Mouse (Mus musculus): ENCODE measurements around the gene Car11. TPM values are rescaled to one million over a fixed set of nuclear protein-coding genes. Genes with fewer than 3 reads are reported as not detected.
"Not testable (repeated sequence)": the region's sequence is repeated elsewhere in the genome, so short reads cannot be mapped to it uniquely, and the experiment has no call there.

The Car11 gene
- polyA plus RNA-seq (2015; fragmentation: Nextera tagmentation; extraction: Ambion mirVana) = 14.9 and 19.8 TPM in 2 replicates

GRCm38 (mm10) chr7:45699523-45700141 lies at the start of gene Car11:
TSS of gene Car11 (plus strand) at chr7:45699843.
- peak within 1 kb of the TSS; percentile 83 for H3K4me2 ChIP-seq
- no peaks in the 10 kb centered on the region for H3K36me3 ChIP-seq (ENCODE audit: poor library complexity, severe bottlenecking)
- no peak for ATAC-seq
- H3K9me3 ChIP-seq (replicated peaks) = no peaks in the 10 kb centered on the region
- peak within 1 kb of the TSS; percentile 47 for H3K4me3 ChIP-seq
- peaks cover 39% of the 10 kb centered on the region for H3K4me1 ChIP-seq
- WGBS = 1% methylated on average over 36 of the region's 36 CpGs
- H3K27me3 ChIP-seq = peaks cover 27% of the 10 kb centered on the region
- H3K27ac ChIP-seq = peak within 1 kb of the TSS; percentile 51
- peak within 1 kb of the TSS; percentile 71 for H3K9ac ChIP-seq

GRCm38 (mm10) chr7:45650484-45650883 lies 49.2 kb upstream of the Car11 start:
- not testable (repeated sequence) for H3K27ac ChIP-seq; H3K4me2 ChIP-seq; ATAC-seq; H3K9me3 ChIP-seq (replicated peaks); H3K36me3 ChIP-seq (ENCODE audit: poor library complexity, severe bottlenecking); H3K9ac ChIP-seq; H3K27me3 ChIP-seq; H3K4me3 ChIP-seq; H3K4me1 ChIP-seq
- WGBS = 95% methylated on average over 20 of the region's 20 CpGs

GRCm38 (mm10) chr7:45654424-45655047 lies 45.1 kb upstream of the Car11 start:
- no peak overlapping the region for H3K4me3 ChIP-seq
- H3K27me3 ChIP-seq = no peaks in the 10 kb centered on the region
- H3K4me2 ChIP-seq = peak overlapping the region; percentile 40
- 30% methylated on average over 17 of the region's 17 CpGs for WGBS
- H3K9ac ChIP-seq = no peak overlapping the region
- no peaks in the 10 kb centered on the region for H3K36me3 ChIP-seq (ENCODE audit: poor library complexity, severe bottlenecking)
- peak; percentile 43; the same call in 1 of the 2 replicates for ATAC-seq
- H3K9me3 ChIP-seq (replicated peaks) = no peaks in the 10 kb centered on the region
- peaks cover 5% of the 10 kb centered on the region; the same call in 1 of the 2 replicates for H3K4me1 ChIP-seq
- no peak overlapping the region for H3K27ac ChIP-seq

GRCm38 (mm10) chr7:45660746-45661478 lies 38.7 kb upstream of the Car11 start:
- Histone ChIP-seq H3K9ac (no peak overlapping the region), H3K4me3 (no peak overlapping the region), H3K4me2 (no peak overlapping the region), H3K36me3 (ENCODE audit: poor library complexity, severe bottlenecking) (no peaks in the 10 kb centered on the region), H3K4me1 (no peaks in the 10 kb centered on the region), H3K9me3 (replicated peaks) (no peaks in the 10 kb centered on the region), H3K27me3 (no peaks in the 10 kb centered on the region), H3K27ac (no peak overlapping the region)
- WGBS = 83% methylated on average over 11 of the region's 11 CpGs
- ATAC-seq = no peak

- H3K4me1 ChIP-seq; ATAC-seq; H3K27ac ChIP-seq; H3K9me3 ChIP-seq (replicated peaks); H3K36me3 ChIP-seq (ENCODE audit: poor library complexity, severe bottlenecking); H3K9ac ChIP-seq; H3K4me3 ChIP-seq; H3K27me3 ChIP-seq; H3K4me2 ChIP-seq: not testable (repeated sequence)
- WGBS = 90% methylated on average over 6 of the region's 6 CpGs
Measured at GRCm38 (mm10) chr7:45661702-45662101, 37.9 kb upstream of the Car11 start.

- 67% methylated on average over 13 of the region's 13 CpGs for WGBS
- Histone ChIP-seq H3K4me2 (no peak overlapping the region), H3K9me3 (replicated peaks) (no peaks in the 10 kb centered on the region; the same call in 1 of the 2 replicates), H3K9ac (no peak overlapping the region), H3K27me3 (no peaks in the 10 kb centered on the region; the same call in 1 of the 2 replicates), H3K4me3 (no peak overlapping the region), H3K27ac (no peak overlapping the region), H3K4me1 (no peaks in the 10 kb centered on the region), H3K36me3 (ENCODE audit: poor library complexity, severe bottlenecking) (no peaks in the 10 kb centered on the region)
- no peak for ATAC-seq
Measured at GRCm38 (mm10) chr7:45665303-45666138, 34.1 kb upstream of the Car11 start.

- no peaks in the 10 kb centered on the region for H3K4me1 ChIP-seq
- no peak for ATAC-seq
- H3K9ac ChIP-seq = no peak within 1 kb of the TSS
- H3K4me3 ChIP-seq = no peak within 1 kb of the TSS
- 85% methylated on average over 7 of the region's 7 CpGs for WGBS
- no peak within 1 kb of the TSS for H3K4me2 ChIP-seq
- H3K9me3 ChIP-seq (replicated peaks) = no peaks in the 10 kb centered on the region; the same call in 1 of the 2 replicates
- no peaks in the 10 kb centered on the region; the same call in 1 of the 2 replicates for H3K27me3 ChIP-seq
- H3K27ac ChIP-seq = no peak within 1 kb of the TSS
- no peaks in the 10 kb centered on the region for H3K36me3 ChIP-seq (ENCODE audit: poor library complexity, severe bottlenecking)
Measured at GRCm38 (mm10) chr7:45666161-45666560, 33.5 kb upstream of the Car11 start, which contains the start of gene Fut2. TSS of gene Fut2 (minus strand) at chr7:45666394.

- ATAC-seq = no peak
- Histone ChIP-seq H3K9ac (no peak overlapping the region), H3K4me1 (no peaks in the 10 kb centered on the region), H3K4me2 (no peak overlapping the region), H3K9me3 (replicated peaks) (no peaks in the 10 kb centered on the region; the same call in 1 of the 2 replicates), H3K27me3 (no peaks in the 10 kb centered on the region; the same call in 1 of the 2 replicates), H3K36me3 (ENCODE audit: poor library complexity, severe bottlenecking) (no peaks in the 10 kb centered on the region), H3K4me3 (no peak overlapping the region), H3K27ac (no peak overlapping the region)
- WGBS = 79% methylated on average over 14 of the region's 14 CpGs
Measured at GRCm38 (mm10) chr7:45667761-45668160, 31.9 kb upstream of the Car11 start.

- Histone ChIP-seq H3K4me1 (no peaks in the 10 kb centered on the region), H3K27me3 (no peaks in the 10 kb centered on the region; the same call in 1 of the 2 replicates), H3K4me2 (no peak overlapping the region), H3K9me3 (replicated peaks) (no peaks in the 10 kb centered on the region; the same call in 1 of the 2 replicates), H3K9ac (no peak overlapping the region), H3K36me3 (ENCODE audit: poor library complexity, severe bottlenecking) (no peaks in the 10 kb centered on the region), H3K4me3 (no peak overlapping the region), H3K27ac (no peak overlapping the region)
- WGBS = 95% methylated on average over 9 of the region's 9 CpGs
- ATAC-seq = no peak
Measured at GRCm38 (mm10) chr7:45668921-45669320, 30.7 kb upstream of the Car11 start.

GRCm38 (mm10) chr7:45677627-45678295 lies 21.9 kb upstream of the Car11 start:
- Histone ChIP-seq H3K9ac (no peak overlapping the region), H3K27ac (no peak overlapping the region), H3K4me3 (no peak overlapping the region), H3K4me1 (0 out of 2 replicates have a peak, but pooled peaks cover 5% of the 10 kb centered on the region), H3K9me3 (replicated peaks) (no peaks in the 10 kb centered on the region), H3K36me3 (ENCODE audit: poor library complexity, severe bottlenecking) (no peaks in the 10 kb centered on the region), H3K27me3 (no peaks in the 10 kb centered on the region), H3K4me2 (no peak overlapping the region)
- WGBS = 82% methylated on average over 7 of the region's 7 CpGs
- no peak for ATAC-seq

- no peaks in the 10 kb centered on the region for H3K9me3 ChIP-seq (replicated peaks)
- H3K4me2 ChIP-seq = no peak overlapping the region
- H3K9ac ChIP-seq = no peak overlapping the region
- no peaks in the 10 kb centered on the region for H3K27me3 ChIP-seq
- H3K4me1 ChIP-seq = 0 out of 2 replicates have a peak, but pooled peaks cover 5% of the 10 kb centered on the region
- H3K36me3 ChIP-seq (ENCODE audit: poor library complexity, severe bottlenecking) = no peaks in the 10 kb centered on the region
- H3K4me3 ChIP-seq = no peak overlapping the region
- no peak overlapping the region for H3K27ac ChIP-seq
- 94% methylated on average over 14 of the region's 14 CpGs for WGBS
- no peak for ATAC-seq
Measured at GRCm38 (mm10) chr7:45678513-45678912, 21.1 kb upstream of the Car11 start.
